Mouse (Mus musculus): ENCODE measurements around the gene Ptov1. TPM values are rescaled to one million over a fixed set of nuclear protein-coding genes. Genes with fewer than 3 reads are reported as not detected.

The Ptov1 gene
- polyA plus RNA-seq, 1 experiment, result 298 TPM

DNA sequence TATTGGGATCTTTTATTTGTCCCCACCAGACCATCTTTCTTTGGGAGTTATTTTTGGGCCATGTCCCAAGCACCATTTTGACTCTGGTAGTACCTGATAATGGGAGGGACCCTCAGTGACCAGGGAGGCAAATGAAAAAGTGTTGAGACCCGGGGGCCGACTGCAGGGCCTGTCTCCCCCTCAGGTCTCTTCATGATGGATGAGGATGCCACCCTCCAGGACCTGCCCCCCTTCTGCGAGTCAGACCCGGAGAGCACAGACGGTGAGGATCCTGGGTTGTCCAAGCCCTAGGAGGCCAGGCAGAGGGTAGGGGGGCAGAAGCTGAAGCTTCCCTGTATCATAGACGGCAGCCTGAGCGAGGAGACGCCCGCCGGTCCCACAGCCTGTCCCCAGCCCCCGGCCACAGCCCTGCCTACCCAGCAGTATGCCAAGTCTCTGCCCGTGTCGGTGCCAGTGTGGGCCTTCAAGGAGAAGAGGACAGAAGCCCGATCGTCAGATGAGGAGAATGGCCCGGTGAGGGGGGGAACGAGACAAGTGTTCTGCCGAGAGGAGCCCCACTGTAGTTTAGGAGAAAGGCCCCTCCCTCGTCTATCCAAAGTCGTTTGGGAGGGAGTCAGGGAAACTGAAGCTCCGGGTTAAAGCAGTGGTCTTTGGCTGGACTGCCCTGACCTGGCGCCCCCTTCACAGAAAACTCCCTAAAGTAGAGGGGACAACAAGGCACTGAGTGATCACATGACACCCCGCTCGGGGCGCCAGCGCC lies 15.8 kb downstream of the Ptov1 start:
- H3K4me3 ChIP-seq, result peak overlapping the region; percentile 30
- no peaks in the 10 kb centered on the region for H3K36me3 ChIP-seq (ENCODE audit: control insufficient read depth, insufficient read depth)
- peak overlapping the region; percentile 12 for H3ac ChIP-seq (ENCODE audit: control insufficient read depth, insufficient read length)
- H3K27me3 ChIP-seq (ENCODE audit: control insufficient read depth, insufficient read depth, insufficient read length), result no peaks in the 10 kb centered on the region
- peak overlapping the region; percentile 77 for H3K4me2 ChIP-seq (ENCODE audit: low read depth)
- TF ChIP-seq POLR2A (IDR thresholded peaks at IDR 0.05; ENCODE audit: insufficient read length, low read depth), result no peak
- no peak for TF ChIP-seq CEBPB (IDR thresholded peaks at IDR 0.05; ENCODE audit: insufficient read depth, poor library complexity, severe bottlenecking)
- no peak for TF ChIP-seq REST (IDR thresholded peaks at IDR 0.05; ENCODE audit: insufficient read depth, insufficient read length)
- peak; percentile 34 for TF ChIP-seq USF1 (IDR thresholded peaks at IDR 0.05; ENCODE audit: low read depth)
- TF ChIP-seq SRF (IDR thresholded peaks at IDR 0.05; ENCODE audit: control insufficient read depth, insufficient read length, low read depth), result no peak
- TF ChIP-seq E2F4 (IDR thresholded peaks at IDR 0.05; ENCODE audit: insufficient read depth), result no peak
- TF ChIP-seq TCF12 (IDR thresholded peaks at IDR 0.05; ENCODE audit: insufficient read depth, poor library complexity, severe bottlenecking), result no peak
- peaks cover 22% of the 10 kb centered on the region for H3K79me2 ChIP-seq (ENCODE audit: control insufficient read depth, insufficient read depth)

DNA sequence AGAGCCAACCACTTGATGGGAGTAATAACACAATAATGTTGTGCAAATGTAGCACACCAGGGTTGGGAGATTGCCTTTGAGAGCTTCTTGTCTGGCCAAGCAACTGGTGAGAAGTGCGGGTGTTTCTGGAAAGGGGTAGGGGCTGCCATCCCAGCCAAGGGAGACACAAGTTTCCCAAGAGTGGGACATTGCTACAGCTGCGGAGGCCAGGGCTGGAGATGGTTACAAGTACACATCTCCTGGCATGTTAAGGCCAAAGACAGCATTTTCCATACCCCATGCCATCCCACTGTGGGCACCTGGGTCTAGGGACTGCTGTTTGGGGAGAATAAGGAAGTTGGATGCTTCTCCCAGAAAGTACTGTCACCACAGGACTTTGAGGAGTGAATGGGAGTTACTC lies 16.5 kb downstream of the Ptov1 start:
- H3ac ChIP-seq (ENCODE audit: control insufficient read depth, insufficient read length), result no peak overlapping the region
- H3K4me2 ChIP-seq (ENCODE audit: low read depth), result peak overlapping the region; percentile 77
- H3K27me3 ChIP-seq (ENCODE audit: control insufficient read depth, insufficient read depth, insufficient read length), result no peaks in the 10 kb centered on the region
- peaks cover 22% of the 10 kb centered on the region for H3K79me2 ChIP-seq (ENCODE audit: control insufficient read depth, insufficient read depth)
- H3K36me3 ChIP-seq (ENCODE audit: control insufficient read depth, insufficient read depth), result no peaks in the 10 kb centered on the region
- no peak overlapping the region for H3K4me3 ChIP-seq
- TF ChIP-seq POLR2AphosphoS2 (IDR thresholded peaks at IDR 0.05; ENCODE audit: insufficient read length, low read depth) (peak; percentile 36), MAX (IDR thresholded peaks at IDR 0.05; ENCODE audit: low read depth) (no peak), REST (IDR thresholded peaks at IDR 0.05; ENCODE audit: insufficient read depth, insufficient read length) (no peak)

DNA sequence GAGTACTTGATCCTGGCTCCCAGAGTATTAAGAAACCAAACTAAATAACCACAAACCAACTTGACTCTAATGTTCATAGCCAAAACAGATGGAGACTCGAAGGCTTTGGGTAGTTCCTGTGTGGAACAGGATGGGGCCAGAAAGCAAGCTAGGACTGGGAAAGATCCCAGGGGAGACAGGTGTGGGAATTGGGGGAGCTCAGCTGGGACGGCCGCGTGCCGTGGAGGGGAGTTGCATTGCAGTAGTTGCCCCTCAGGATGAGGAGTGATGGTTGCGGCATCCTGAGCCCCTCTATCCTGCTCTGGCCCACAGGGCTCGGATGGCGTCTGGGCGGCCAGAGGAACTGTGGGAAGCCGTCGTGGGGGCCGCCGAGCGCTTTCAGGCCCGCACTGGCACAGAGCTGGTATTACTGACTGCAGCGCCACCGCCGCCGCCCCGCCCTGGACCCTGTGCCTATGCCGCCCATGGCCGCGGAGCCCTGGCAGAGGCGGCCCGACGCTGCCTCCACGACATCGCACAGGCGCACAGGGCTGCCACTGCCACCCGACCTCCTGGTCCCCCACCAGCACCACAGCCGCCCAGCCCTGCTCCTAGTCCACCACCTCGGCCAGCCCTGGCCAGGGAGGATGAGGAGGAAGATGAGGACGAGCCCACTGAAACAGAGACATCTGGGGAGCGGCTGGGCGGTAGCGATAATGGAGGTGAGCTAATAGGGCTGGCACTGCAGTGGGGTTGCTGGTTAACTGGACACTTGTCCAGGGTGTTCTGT lies 17.1 kb downstream of the Ptov1 start:
- no peak for TF ChIP-seq MYOG (IDR thresholded peaks at IDR 0.05; ENCODE audit: control insufficient read depth in 1 of 3, insufficient read depth in 1 of 3, insufficient read length in 2 of 3, low read depth in 2 of 3)
- TF ChIP-seq POLR2AphosphoS2 (IDR thresholded peaks at IDR 0.05; ENCODE audit: insufficient read length, low read depth), result peak; percentile 35
- Histone ChIP-seq H3K4me2 (ENCODE audit: low read depth) (no peak overlapping the region), H3K4me3 (no peak overlapping the region), H3ac (ENCODE audit: control insufficient read depth, insufficient read length) (no peak overlapping the region), H3K36me3 (ENCODE audit: control insufficient read depth, insufficient read depth) (no peaks in the 10 kb centered on the region), H3K27me3 (ENCODE audit: control insufficient read depth, insufficient read depth, insufficient read length) (no peaks in the 10 kb centered on the region), H3K79me2 (ENCODE audit: control insufficient read depth, insufficient read depth) (peaks cover 28% of the 10 kb centered on the region)

DNA sequence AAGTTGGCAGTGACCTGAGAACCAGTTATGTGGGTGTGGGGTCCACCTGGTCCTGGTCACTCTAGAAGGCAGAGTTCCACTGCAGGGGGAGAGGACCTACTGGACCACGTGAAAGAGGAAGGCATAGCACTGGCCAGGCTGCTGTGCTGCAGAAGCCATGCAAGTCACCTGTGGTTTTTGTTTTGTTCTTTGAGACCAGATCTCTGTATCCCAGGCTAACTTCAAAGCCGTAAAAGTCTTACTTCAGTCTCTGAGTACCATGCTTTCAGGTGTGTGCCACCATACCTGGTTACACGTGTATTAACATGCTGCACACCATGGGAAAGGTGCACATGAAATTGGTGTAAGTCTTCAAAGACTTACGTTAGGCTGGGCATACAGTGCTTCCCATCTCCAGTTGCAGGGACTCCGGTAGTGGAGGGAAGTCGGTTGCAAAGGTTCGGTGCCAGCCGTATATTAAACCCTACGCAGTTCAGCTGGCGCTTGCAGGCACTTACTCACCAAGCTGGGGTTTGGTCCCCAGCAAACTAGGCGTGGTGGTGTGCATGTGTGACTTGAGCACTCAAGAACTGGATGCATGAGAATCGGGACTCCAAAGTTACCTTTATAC lies 17.9 kb downstream of the Ptov1 start:
- no peak for TF ChIP-seq REST (IDR thresholded peaks at IDR 0.05; ENCODE audit: insufficient read depth, insufficient read length)
- no peak for TF ChIP-seq TCF3 (IDR thresholded peaks at IDR 0.05; ENCODE audit: insufficient read length, low read depth)
- TF ChIP-seq USF1 (IDR thresholded peaks at IDR 0.05; ENCODE audit: low read depth), result no peak
- no peak for TF ChIP-seq SRF (IDR thresholded peaks at IDR 0.05; ENCODE audit: control insufficient read depth, insufficient read length, low read depth)
- no peak for TF ChIP-seq MAX (IDR thresholded peaks at IDR 0.05; ENCODE audit: low read depth)
- no peak for TF ChIP-seq POLR2A (IDR thresholded peaks at IDR 0.05; ENCODE audit: insufficient read length, low read depth)
- no peak for TF ChIP-seq MYOG (IDR thresholded peaks at IDR 0.05; ENCODE audit: control insufficient read depth in 1 of 3, insufficient read depth in 1 of 3, insufficient read length in 2 of 3, low read depth in 2 of 3)
- Histone ChIP-seq H3K27me3 (ENCODE audit: control insufficient read depth, insufficient read depth, insufficient read length) (no peaks in the 10 kb centered on the region), H3K4me3 (peak overlapping the region; percentile 94), H3K4me2 (ENCODE audit: low read depth) (peak overlapping the region; percentile 72), H3ac (ENCODE audit: control insufficient read depth, insufficient read length) (no peak overlapping the region), H3K36me3 (ENCODE audit: control insufficient read depth, insufficient read depth) (no peaks in the 10 kb centered on the region), H3K79me2 (ENCODE audit: control insufficient read depth, insufficient read depth) (peaks cover 33% of the 10 kb centered on the region)

DNA sequence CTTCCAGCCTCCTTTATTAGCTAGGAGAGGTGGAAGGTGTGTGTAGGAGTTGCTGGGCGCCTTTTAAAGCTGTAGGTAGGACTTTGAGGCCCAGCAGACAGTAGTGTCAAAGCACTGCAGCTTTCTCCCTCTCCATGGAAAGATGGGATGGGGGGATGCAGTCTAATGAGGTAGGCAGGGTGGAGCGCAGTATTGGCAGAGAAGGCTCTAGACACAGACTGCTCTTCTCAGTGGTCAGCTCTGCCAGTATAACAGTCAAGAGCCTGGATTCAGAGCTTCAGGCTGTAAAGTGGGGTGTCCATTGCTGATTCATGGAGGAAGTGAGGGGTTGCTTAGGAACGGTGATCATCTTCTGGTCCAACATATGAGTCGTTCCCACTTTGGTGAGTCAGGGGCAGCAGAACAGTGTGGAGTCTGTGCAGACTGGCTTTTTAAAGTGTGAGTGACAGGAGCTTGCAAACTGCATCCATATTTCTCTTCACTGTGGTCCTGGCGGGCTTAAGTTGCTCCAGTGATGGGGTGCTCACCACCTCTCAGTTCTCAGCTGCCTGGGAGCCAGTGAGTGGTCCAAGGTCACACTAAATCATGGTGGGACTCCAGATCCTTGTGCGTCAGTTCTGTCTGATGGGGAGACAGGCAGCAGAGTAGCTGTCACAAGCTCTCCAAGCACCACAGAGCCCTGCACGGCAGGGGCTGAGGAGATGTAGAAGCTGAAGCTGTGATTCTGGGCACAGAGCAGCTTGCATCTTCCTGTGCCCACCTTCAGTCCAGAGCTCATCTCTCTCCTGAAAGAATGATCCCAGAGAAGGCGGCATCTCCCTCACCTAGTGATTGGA lies 18.6 kb downstream of the Ptov1 start:
- TF ChIP-seq MYOD1 (IDR thresholded peaks at IDR 0.05; ENCODE audit: control insufficient read depth in 1 of 3, insufficient read length in 2 of 3, low read depth in 2 of 3) (no peak), POLR2AphosphoS2 (IDR thresholded peaks at IDR 0.05; ENCODE audit: insufficient read length, low read depth) (no peak), CEBPB (IDR thresholded peaks at IDR 0.05; ENCODE audit: insufficient read depth, poor library complexity, severe bottlenecking) (no peak), SRF (IDR thresholded peaks at IDR 0.05; ENCODE audit: control insufficient read depth, insufficient read length, low read depth) (no peak), MYOG (IDR thresholded peaks at IDR 0.05; ENCODE audit: control insufficient read depth in 1 of 3, insufficient read depth in 1 of 3, insufficient read length in 2 of 3, low read depth in 2 of 3) (no peak), TCF12 (IDR thresholded peaks at IDR 0.05; ENCODE audit: insufficient read depth, poor library complexity, severe bottlenecking) (no peak), POLR2A (IDR thresholded peaks at IDR 0.05; ENCODE audit: insufficient read length, low read depth) (no peak), USF1 (IDR thresholded peaks at IDR 0.05; ENCODE audit: low read depth) (no peak), TCF3 (IDR thresholded peaks at IDR 0.05; ENCODE audit: insufficient read length, low read depth) (no peak), REST (IDR thresholded peaks at IDR 0.05; ENCODE audit: insufficient read depth, insufficient read length) (no peak)
- Histone ChIP-seq H3K36me3 (ENCODE audit: control insufficient read depth, insufficient read depth) (peaks cover 7% of the 10 kb centered on the region), H3K4me2 (ENCODE audit: low read depth) (peak overlapping the region; percentile 72), H3ac (ENCODE audit: control insufficient read depth, insufficient read length) (peak overlapping the region; percentile 80), H3K27me3 (ENCODE audit: control insufficient read depth, insufficient read depth, insufficient read length) (no peaks in the 10 kb centered on the region), H3K79me2 (ENCODE audit: control insufficient read depth, insufficient read depth) (peaks cover 34% of the 10 kb centered on the region), H3K4me3 (peak overlapping the region; percentile 94)

All from myocyte (in vitro differentiated cells).